Mouse (Mus musculus) bone marrow, adult 2 months (tissue): ENCODE measurements around the gene Pef1.

Experiments used
- CTCF ChIP-seq: fragments of 200-500 bp; IDR thresholded peaks from 2 replicates; pipeline ENCODE4 v1.5.1; 2011; ENCODE audit warnings: low read length, control low read depth; ENCODE audit not compliant: control insufficient read depth, insufficient read depth
- POLR2A ChIP-seq: fragments of 200-500 bp; IDR thresholded peaks from 2 replicates; pipeline ENCODE4 v1.6.1; 2011; ENCODE audit warnings: low read depth, mild to moderate bottlenecking, control low read depth, low read length, borderline replicate concordance; ENCODE audit not compliant: control insufficient read depth

DNA sequence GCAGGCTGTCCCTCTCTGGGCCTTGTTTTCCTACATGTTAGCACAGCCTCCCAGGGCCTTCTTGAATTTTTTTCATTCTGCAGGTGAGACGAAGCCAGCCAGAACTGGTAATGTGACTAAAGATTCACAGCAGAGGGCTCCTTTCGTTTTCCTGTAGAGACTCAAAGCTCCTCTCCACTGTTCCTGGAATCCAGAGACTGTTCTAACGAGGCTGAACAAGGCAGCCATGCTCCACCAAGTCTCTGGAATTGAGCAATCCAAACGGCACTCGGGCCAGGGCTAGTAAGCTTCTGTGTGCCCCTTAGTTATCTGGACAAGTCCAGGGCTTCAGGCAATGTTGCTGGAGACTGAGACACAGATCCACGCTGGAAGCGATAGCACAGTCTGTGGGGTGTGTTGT, 75.2 kb downstream of the Pef1 start:
- TF ChIP-seq CTCF = no peak
- no peak for TF ChIP-seq POLR2A
